Mouse (Mus musculus) lung, embryonic 16.5 days (tissue): ENCODE measurements around the gene Rab30. TPM values are rescaled to one million over a fixed set of nuclear protein-coding genes. Genes with fewer than 3 reads are reported as not detected.

Experiments
- ATAC-seq: fragments of 200-750 bp; cut with Nextera tagmentation; 2 replicates; pipeline ENCODE4 v1.8.0; 2017; ENCODE audit warnings: low read depth, mild to moderate bottlenecking, moderate library complexity
- H3K27ac ChIP-seq: fragments of 300-500 bp; sonication (generic); 2 replicates; pipeline ENCODE4 v1.5.1; 2014; ENCODE audit warnings: mild to moderate bottlenecking, control low read depth, low read length
- H3K27me3 ChIP-seq: fragments of 300-500 bp; sonication (generic); 2 replicates; pipeline ENCODE4 v1.6.1; 2014; ENCODE audit warnings: low read depth, low read length, mixed read lengths; ENCODE audit not compliant: control insufficient read depth, insufficient read depth
- H3K36me3 ChIP-seq: fragments of 300-500 bp; sonication (generic); 2 replicates; pipeline ENCODE4 v1.6.1; 2014; ENCODE audit warnings: low read length; ENCODE audit not compliant: control insufficient read depth, insufficient read depth
- H3K4me1 ChIP-seq: fragments of 300-500 bp; sonication (generic); replicated peaks from 2 replicates; pipeline ENCODE4 v1.6.1; 2014; ENCODE audit warnings: low read length, mixed read lengths; ENCODE audit not compliant: control insufficient read depth, insufficient read depth
- H3K4me2 ChIP-seq: fragments of 300-500 bp; sonication (generic); 2 replicates; pipeline ENCODE4 v1.6.1; 2014; ENCODE audit warnings: low read depth, low read length, control low read depth
- H3K4me3 ChIP-seq: fragments of 300-500 bp; sonication (generic); 2 replicates; pipeline ENCODE4 v1.5.1; 2014; ENCODE audit warnings: mild to moderate bottlenecking, low read length, control low read depth
- H3K9ac ChIP-seq: fragments of 300-500 bp; sonication (generic); 2 replicates; pipeline ENCODE4 v1.6.1; 2014; ENCODE audit warnings: low read length, control low read depth
- H3K9me3 ChIP-seq: fragments of 300-500 bp; sonication (generic); 2 replicates; pipeline ENCODE4 v1.6.1; 2016; ENCODE audit warnings: low read length; ENCODE audit not compliant: control insufficient read depth
- WGBS: fragments of 180-500 bp; shearing (Covaris S2); extraction: QIAGEN DNeasy Blood & Tissue Kit; methylation state at CpG from one replicate; pipeline ENCODE4 v1.1.7; 2014; 5-methylcytosine and 5-hydroxymethylcytosine counted together
- polyA plus RNA-seq: library from polyadenylated mRNA; unstranded; fragments of >200 nt; fragmentation: Nextera tagmentation; extraction: Ambion mirVana; gene quantifications from 2 replicates; pipeline ENCODE4 v1.2.1, GENCODE M21; 2015

Gene Rab30
- polyA plus RNA-seq, 1 experiment from 2014 or later, result 5.0 TPM

GRCm38 (mm10) chr7:92799665-92800595 is 58.5 kb downstream of the Rab30 start:
- WGBS, result 69% methylated on average over 10 of the region's 10 CpGs
- no peak overlapping the region for H3K27ac ChIP-seq
- no peak for ATAC-seq
- H3K9ac ChIP-seq, result no peak overlapping the region
- H3K4me1 ChIP-seq, result no peaks in the 10 kb centered on the region
- H3K9me3 ChIP-seq, result no peaks in the 10 kb centered on the region
- H3K4me2 ChIP-seq, result no peak overlapping the region
- H3K4me3 ChIP-seq, result no peak overlapping the region
- no peaks in the 10 kb centered on the region for H3K36me3 ChIP-seq
- no peaks in the 10 kb centered on the region for H3K27me3 ChIP-seq

GRCm38 (mm10) chr7:92802158-92802557 is 60.8 kb downstream of the Rab30 start:
- no peak for ATAC-seq

GRCm38 (mm10) chr7:92803191-92803590 is 61.8 kb downstream of the Rab30 start:
- Histone ChIP-seq H3K27me3 (no peaks in the 10 kb centered on the region), H3K9ac (no peak overlapping the region), H3K4me1 (no peaks in the 10 kb centered on the region), H3K27ac (no peak overlapping the region), H3K9me3 (no peaks in the 10 kb centered on the region), H3K4me2 (no peak overlapping the region), H3K36me3 (no peaks in the 10 kb centered on the region), H3K4me3 (no peak overlapping the region)
- no peak for ATAC-seq
- 59% methylated on average over 1 of the region's 1 CpGs for WGBS

More at GRCm38 (mm10) chr7:92802158-92802557, 60.8 kb downstream of the Rab30 start:
- H3K27me3 ChIP-seq, result no peaks in the 10 kb centered on the region
- 80% methylated on average over 4 of the region's 4 CpGs for WGBS
- no peaks in the 10 kb centered on the region for H3K36me3 ChIP-seq
- H3K9me3 ChIP-seq, result no peaks in the 10 kb centered on the region
- no peak overlapping the region for H3K27ac ChIP-seq
- no peak overlapping the region for H3K4me3 ChIP-seq
- H3K9ac ChIP-seq, result no peak overlapping the region
- H3K4me2 ChIP-seq, result no peak overlapping the region
- H3K4me1 ChIP-seq, result no peaks in the 10 kb centered on the region

- 87% methylated on average over 9 of the region's 9 CpGs for WGBS
- H3K9me3 ChIP-seq, result no peaks in the 10 kb centered on the region
- H3K4me2 ChIP-seq, result no peak overlapping the region
- H3K27me3 ChIP-seq, result no peaks in the 10 kb centered on the region
- H3K9ac ChIP-seq, result no peak overlapping the region
- no peak overlapping the region for H3K4me3 ChIP-seq
- no peak overlapping the region for H3K27ac ChIP-seq
- H3K36me3 ChIP-seq, result no peaks in the 10 kb centered on the region
- H3K4me1 ChIP-seq, result no peaks in the 10 kb centered on the region
- ATAC-seq, result no peak
These were observed 63.7 kb downstream of the Rab30 start for GRCm38 (mm10) chr7:92804919-92805668.

GRCm38 (mm10) chr7:92806512-92807188 is 65.2 kb downstream of the Rab30 start:
- Histone ChIP-seq H3K36me3 (no peaks in the 10 kb centered on the region), H3K9me3 (no peaks in the 10 kb centered on the region), H3K4me2 (no peak overlapping the region), H3K4me1 (no peaks in the 10 kb centered on the region), H3K9ac (no peak overlapping the region), H3K27me3 (no peaks in the 10 kb centered on the region), H3K4me3 (no peak overlapping the region), H3K27ac (no peak overlapping the region)
- WGBS, result 34% methylated on average over 15 of the region's 15 CpGs
- no peak for ATAC-seq

- ATAC-seq, result no peak
- no peak overlapping the region for H3K9ac ChIP-seq
- H3K27ac ChIP-seq, result no peak overlapping the region
- H3K27me3 ChIP-seq, result no peaks in the 10 kb centered on the region
- H3K9me3 ChIP-seq, result no peaks in the 10 kb centered on the region
- no peaks in the 10 kb centered on the region for H3K36me3 ChIP-seq
- H3K4me2 ChIP-seq, result no peak overlapping the region
- H3K4me3 ChIP-seq, result no peak overlapping the region
- 81% methylated on average over 4 of the region's 4 CpGs for WGBS
- no peaks in the 10 kb centered on the region for H3K4me1 ChIP-seq
These were observed 66.1 kb downstream of the Rab30 start for GRCm38 (mm10) chr7:92807482-92807881.

GRCm38 (mm10) chr7:92811667-92812279 is 70.4 kb downstream of the Rab30 start:
- no peak for ATAC-seq
- 70% methylated on average over 7 of the region's 7 CpGs for WGBS
- Histone ChIP-seq H3K27ac (no peak overlapping the region), H3K4me2 (no peak overlapping the region), H3K4me1 (no peaks in the 10 kb centered on the region), H3K36me3 (no peaks in the 10 kb centered on the region), H3K9me3 (no peaks in the 10 kb centered on the region), H3K9ac (no peak overlapping the region), H3K27me3 (no peaks in the 10 kb centered on the region), H3K4me3 (no peak overlapping the region)

- no peak overlapping the region for H3K4me2 ChIP-seq
- H3K27ac ChIP-seq, result no peak overlapping the region
- no peak for ATAC-seq
- 66% methylated on average over 2 of the region's 2 CpGs for WGBS
- H3K9me3 ChIP-seq, result no peaks in the 10 kb centered on the region
- no peaks in the 10 kb centered on the region for H3K27me3 ChIP-seq
- H3K4me3 ChIP-seq, result no peak overlapping the region
- H3K36me3 ChIP-seq, result no peaks in the 10 kb centered on the region
- H3K9ac ChIP-seq, result no peak overlapping the region
- peaks cover 3% of the 10 kb centered on the region; the same call in 1 of the 2 replicates for H3K4me1 ChIP-seq
These were observed 75.8 kb downstream of the Rab30 start for GRCm38 (mm10) chr7:92817242-92817641.
